Mouse (Mus musculus) thymus, adult 2 months (tissue): ENCODE measurements around the gene Olfr287.

Source experiments
- CTCF ChIP-seq: fragments of 200-500 bp; IDR thresholded peaks from 2 replicates; pipeline ENCODE4 v1.5.1; 2012; ENCODE audit warnings: mild to moderate bottlenecking, control low read depth, low read length, moderate library complexity, borderline replicate concordance; ENCODE audit not compliant: control insufficient read depth, poor library complexity, insufficient read depth; ENCODE audit errors: extremely low read depth
- POLR2A ChIP-seq: fragments of 200-500 bp; IDR thresholded peaks from 2 replicates; pipeline ENCODE4 v1.6.1; 2012; ENCODE audit warnings: mild to moderate bottlenecking, low read length, control low read depth, moderate library complexity; ENCODE audit not compliant: control insufficient read depth, poor library complexity, insufficient read depth; ENCODE audit errors: extremely low read depth

- TF ChIP-seq POLR2A = no peak
- TF ChIP-seq CTCF = no peak
Measured at GRCm38 (mm10) chr15:98180567-98181131, 40.2 kb downstream of the Olfr287 start.
